Mouse (Mus musculus): ENCODE measurements around the gene Tpcn2.

Tpcn2 gene

GRCm38 (mm10) chr7:145242851-145243712, 40.7 kb downstream of the Tpcn2 start:
- DNase-seq (ENCODE audit: low spot score in 2 of 2), result peak; percentile 44 to 48

- no peak for DNase-seq (ENCODE audit: low spot score in 2 of 2)
Observed at GRCm38 (mm10) chr7:145242028-145242427, 41.8 kb downstream of the Tpcn2 start.

GRCm38 (mm10) chr7:145240929-145241328, 42.9 kb downstream of the Tpcn2 start:
- DNase-seq (ENCODE audit: low spot score in 2 of 2), result no peak

GRCm38 (mm10) chr7:145239736-145240505, 43.9 kb downstream of the Tpcn2 start:
- no peak for DNase-seq (ENCODE audit: low spot score in 2 of 2)

GRCm38 (mm10) chr7:145239145-145239544, 44.7 kb downstream of the Tpcn2 start:
- no peak for DNase-seq (ENCODE audit: low spot score in 2 of 2)

GRCm38 (mm10) chr7:145234841-145235790, 48.7 kb downstream of the Tpcn2 start:
- DNase-seq (ENCODE audit: low spot score in 2 of 2), result no peak

GRCm38 (mm10) chr7:145231659-145232058, 52.2 kb downstream of the Tpcn2 start:
- DNase-seq (ENCODE audit: low spot score in 2 of 2), result no peak

- DNase-seq (ENCODE audit: low spot score in 2 of 2), result no peak
Observed at GRCm38 (mm10) chr7:145226641-145227040, 57.2 kb downstream of the Tpcn2 start.

- DNase-seq (ENCODE audit: low spot score in 2 of 2), result no peak
Observed at GRCm38 (mm10) chr7:145225626-145226025, 58.2 kb downstream of the Tpcn2 start.

GRCm38 (mm10) chr7:145221841-145222689, 61.7 kb downstream of the Tpcn2 start:
- DNase-seq (ENCODE audit: low spot score in 2 of 2), result no peak

- no peak for DNase-seq (ENCODE audit: low spot score in 2 of 2)
Observed at GRCm38 (mm10) chr7:145221346-145221745, 62.5 kb downstream of the Tpcn2 start.

GRCm38 (mm10) chr7:145219420-145219831, 64.4 kb downstream of the Tpcn2 start:
- DNase-seq (ENCODE audit: low spot score in 2 of 2), result no peak

- DNase-seq (ENCODE audit: low spot score in 2 of 2), result no peak
Observed at GRCm38 (mm10) chr7:145216591-145216990, 67.2 kb downstream of the Tpcn2 start.

GRCm38 (mm10) chr7:145215476-145215875, 68.3 kb downstream of the Tpcn2 start:
- no peak for DNase-seq (ENCODE audit: low spot score in 2 of 2)

GRCm38 (mm10) chr7:145211680-145212659, 71.8 kb downstream of the Tpcn2 start:
- DNase-seq (ENCODE audit: low spot score in 2 of 2), result no peak

- DNase-seq (ENCODE audit: low spot score in 2 of 2), result no peak
Observed at GRCm38 (mm10) chr7:145210477-145211070, 73.2 kb downstream of the Tpcn2 start.

- DNase-seq (ENCODE audit: low spot score in 2 of 2), result no peak
Observed at GRCm38 (mm10) chr7:145208006-145208405, 75.8 kb downstream of the Tpcn2 start, which contains the start of gene 1810010D01Rik. Gene 1810010D01Rik, minus strand, starts transcription at chr7:145208119.

GRCm38 (mm10) chr7:145206801-145207200, 77.0 kb downstream of the Tpcn2 start:
- DNase-seq (ENCODE audit: low spot score in 2 of 2), result no peak

- DNase-seq (ENCODE audit: low spot score in 2 of 2), result no peak
Observed at GRCm38 (mm10) chr7:145206056-145206610, 77.7 kb downstream of the Tpcn2 start.

Data from spleen, postnatal 36 days (tissue).